In genomic region chrX:11748278-11748677, GRCm38 (mm10) we compare ENCODE assay signal across 10 mouse cellular contexts.
DNase-seq lines count a peak whose midpoint lies in the region; ATAC-seq and TF ChIP-seq lines count a peak whose summit lies in the region.
"Had no signal": no experiment of that assay in that cellular context is flagged by ENCODE, and none has a peak within 500 bp of the region (broad histone marks: within the 10 kb centered on the region; RNA-seq: fewer than 3 reads in every experiment).

No protein-coding gene starts in this region.

- no peak for TF ChIP-seq CTCF in brain, embryonic 14.5 days (IDR thresholded peaks at IDR 0.05; ENCODE audit: borderline replicate concordance, extremely low read depth, insufficient read depth, insufficient read length)

- no peak overlapping the region for H3K4me2 ChIP-seq in midbrain, embryonic 16.5 days (ENCODE audit: low read length)
- H3K4me2 ChIP-seq: liver, embryonic 15.5 days; midbrain, embryonic 15.5 days had no signal

- H3K9ac ChIP-seq in midbrain, embryonic 16.5 days (ENCODE audit: low read depth, low read length) = no peak overlapping the region
- H3K9ac ChIP-seq: liver, embryonic 15.5 days; midbrain, embryonic 15.5 days had no signal

- H3K36me3 ChIP-seq in midbrain, embryonic 16.5 days (ENCODE audit: control insufficient read depth, insufficient read depth, low read length) = no peaks in the 10 kb centered on the region
- H3K36me3 ChIP-seq: liver, embryonic 15.5 days; midbrain, embryonic 15.5 days had no signal

- no peaks in the 10 kb centered on the region for H3K27me3 ChIP-seq in midbrain, embryonic 16.5 days (ENCODE audit: control insufficient read depth, insufficient read depth, low read depth, low read length)
- H3K27me3 ChIP-seq: liver, embryonic 15.5 days; midbrain, embryonic 15.5 days had no signal

- H3K27ac ChIP-seq in midbrain, embryonic 16.5 days (ENCODE audit: low read length) = no peak overlapping the region
- H3K27ac ChIP-seq: liver, embryonic 15.5 days; midbrain, embryonic 15.5 days had no signal

- no peak for ATAC-seq in midbrain, embryonic 16.5 days
- ATAC-seq: midbrain, embryonic 15.5 days had no signal

- H3K4me1 ChIP-seq in midbrain, embryonic 16.5 days (ENCODE audit: control insufficient read depth, insufficient read depth, low read length) = no peaks in the 10 kb centered on the region
- H3K4me1 ChIP-seq: liver, embryonic 15.5 days; midbrain, embryonic 15.5 days had no signal

- no peaks in the 10 kb centered on the region for H3K9me3 ChIP-seq in midbrain, embryonic 16.5 days (replicated peaks; ENCODE audit: control insufficient read depth, low read length, poor library complexity, severe bottlenecking)
- H3K9me3 ChIP-seq: liver, embryonic 15.5 days; midbrain, embryonic 15.5 days had no signal

- 57% methylated on average over 4 of the region's 4 CpGs for WGBS in midbrain, embryonic 16.5 days

- peak; percentile 76 for DNase-seq in testis, postnatal 10 days (ENCODE audit: low spot score)
- DNase-seq in testis, postnatal 14 days (ENCODE audit: low spot score) = no peak
- peak; percentile 18 for DNase-seq in brain, embryonic 14.5 days (ENCODE audit: low read depth)
- peak; percentile 73 for DNase-seq in gastrocnemius, postnatal 25 days
- DNase-seq in skeletal muscle tissue, adult 2 months (ENCODE audit: low read depth, low spot score) = peak; percentile 79
- no peak for DNase-seq in ovary, postnatal 10 days (ENCODE audit: low spot score)
- DNase-seq in frontal cortex, adult 2 months (ENCODE audit: extremely low spot score in 1 of 2, low spot score in 1 of 2) = no peak

- TF ChIP-seq POLR2A in brain, embryonic 14.5 days (IDR thresholded peaks at IDR 0.05; ENCODE audit: borderline replicate concordance, extremely low read depth, insufficient read depth, insufficient read length, poor library complexity, severe bottlenecking) = no peak

- no peak overlapping the region for H3K4me3 ChIP-seq in midbrain, embryonic 16.5 days (ENCODE audit: low read depth, low read length)
- H3K4me3 ChIP-seq: liver, embryonic 15.5 days; midbrain, embryonic 15.5 days had no signal

Comparison
In these comparisons a context has a peak if more than half of its experiments do, and no peak if none do; other contexts are left out.
1. DNase-seq: peak in testis, postnatal 10 days (single experiment), brain, embryonic 14.5 days (single experiment), gastrocnemius, postnatal 25 days (single experiment) and skeletal muscle tissue, adult 2 months (single experiment); none in testis, postnatal 14 days (single experiment), ovary, postnatal 10 days (single experiment) and frontal cortex, adult 2 months (0 of 2).